Mouse (Mus musculus) hindbrain, embryonic 10.5 days (tissue): Measurements from ENCODE around the gene Adcy5. TPM values are rescaled to one million over a fixed set of nuclear protein-coding genes. Genes with fewer than 3 reads are reported as not detected.

ENCODE experiments used
- DNase-seq: peaks from one replicate; pipeline ENCODE4 v3.0.0-alpha.2; 2017; ENCODE audit warnings: low spot score
- H3K27ac ChIP-seq: fragments of 300-500 bp; sonication (generic); 2 replicates; pipeline ENCODE4 v1.5.1; 2016; ENCODE audit warnings: mild to moderate bottlenecking, moderate library complexity
- H3K27me3 ChIP-seq: fragments of 300-500 bp; sonication (generic); 2 replicates; pipeline ENCODE4 v1.6.1; 2016; ENCODE audit warnings: mild to moderate bottlenecking; ENCODE audit not compliant: poor library complexity, insufficient read depth, severe bottlenecking
- H3K36me3 ChIP-seq: fragments of 300-500 bp; sonication (generic); 2 replicates; pipeline ENCODE4 v1.6.1; 2016; ENCODE audit warnings: mild to moderate bottlenecking, moderate library complexity
- H3K4me1 ChIP-seq: fragments of 300-500 bp; sonication (generic); replicated peaks from 2 replicates; pipeline ENCODE4 v1.6.1; 2016; ENCODE audit warnings: mild to moderate bottlenecking
- H3K4me3 ChIP-seq: fragments of 300-500 bp; sonication (generic); 2 replicates; pipeline ENCODE4 v1.5.1; 2016; ENCODE audit warnings: mild to moderate bottlenecking, moderate library complexity
- H3K9me3 ChIP-seq: fragments of 300-500 bp; sonication (generic); 2 replicates; pipeline ENCODE4 v1.6.1; 2016; ENCODE audit warnings: mild to moderate bottlenecking, moderate library complexity
- WGBS: fragments of 180-500 bp; shearing (Covaris S2); methylation state at CpG from one replicate; pipeline ENCODE4 v1.1.7; 2016; 5-methylcytosine and 5-hydroxymethylcytosine counted together
- polyA plus RNA-seq: library from polyadenylated mRNA; unstranded; fragments of >200 nt; fragmentation: Nextera tagmentation; extraction: Ambion mirVana; gene quantifications from 2 replicates; pipeline ENCODE4 v1.2.1, GENCODE M21; 2016

Adcy5 gene
- polyA plus RNA-seq, 1 experiment from 2014 or later = 1.9 TPM

- H3K27ac ChIP-seq = no peak overlapping the region
- peaks cover 21% of the 10 kb centered on the region for H3K4me1 ChIP-seq
- H3K27me3 ChIP-seq = no peaks in the 10 kb centered on the region
- DNase-seq = no peak
- H3K4me3 ChIP-seq = no peak overlapping the region
- no peaks in the 10 kb centered on the region for H3K9me3 ChIP-seq
- 68% methylated on average over 6 of the region's 6 CpGs for WGBS
- no peaks in the 10 kb centered on the region for H3K36me3 ChIP-seq
Measured at GRCm38 (mm10) chr16:35139416-35139815, 15.3 kb upstream of the Adcy5 start.

DNA sequence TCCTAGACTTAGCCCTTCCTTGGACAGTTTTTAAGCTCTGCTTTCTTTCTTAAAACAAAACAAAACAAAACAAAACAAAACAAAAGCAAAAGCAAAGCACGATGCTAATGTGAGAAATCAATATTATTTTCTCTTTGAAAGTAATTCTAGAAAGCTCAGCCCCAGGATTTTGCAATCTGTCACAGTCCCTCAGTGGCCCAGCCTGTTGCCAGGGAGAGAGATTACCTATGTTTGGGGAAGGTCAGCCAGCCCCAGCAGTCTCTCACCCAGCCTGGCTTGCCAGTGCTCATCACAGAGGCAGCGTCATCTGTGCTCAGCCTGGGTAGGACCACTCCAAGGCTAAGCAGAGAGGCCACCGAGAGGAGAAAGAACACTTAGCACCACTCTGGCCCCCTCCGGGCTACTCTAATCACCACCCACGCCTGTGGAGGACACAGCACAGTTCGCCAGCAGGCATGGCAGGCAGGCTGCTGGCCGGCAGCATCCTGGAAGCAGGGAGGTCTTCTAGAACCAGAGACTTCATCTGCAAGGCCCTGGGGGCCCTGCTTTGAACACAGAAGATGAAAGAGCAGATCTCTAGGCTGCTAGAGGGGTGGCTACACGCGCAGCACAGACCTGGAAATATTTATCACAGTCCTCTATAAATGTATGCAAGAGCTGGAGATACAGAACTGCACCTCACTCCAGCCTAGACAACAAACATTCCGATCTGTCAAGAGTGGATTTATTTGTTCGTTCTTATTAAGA is 14.6 kb upstream of the Adcy5 start:
- Histone ChIP-seq H3K4me3 (no peak overlapping the region), H3K36me3 (no peaks in the 10 kb centered on the region), H3K9me3 (no peaks in the 10 kb centered on the region), H3K27me3 (no peaks in the 10 kb centered on the region), H3K4me1 (peaks cover 21% of the 10 kb centered on the region), H3K27ac (peak overlapping the region; percentile 65)
- WGBS = 24% methylated on average over 11 of the region's 11 CpGs
- DNase-seq = peak; percentile 35

DNA sequence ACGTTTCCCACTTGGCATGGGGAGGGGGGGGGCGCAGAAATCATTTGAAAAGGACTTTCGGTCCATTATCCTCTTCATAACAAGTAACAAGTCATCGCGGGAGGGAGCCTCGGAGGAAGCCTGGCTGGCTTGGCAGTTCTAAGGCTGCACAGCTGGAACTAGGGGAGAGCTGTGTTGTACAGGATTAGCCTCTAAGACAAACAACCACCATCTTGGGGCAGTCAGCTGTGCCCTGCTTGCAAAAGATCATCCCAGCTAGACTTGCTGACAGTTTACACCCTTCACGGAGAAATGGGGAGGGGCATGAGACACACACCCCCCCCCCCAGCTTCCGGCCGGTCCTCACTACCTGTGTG is 14.1 kb upstream of the Adcy5 start:
- Histone ChIP-seq H3K4me3 (no peak overlapping the region), H3K27me3 (no peaks in the 10 kb centered on the region), H3K36me3 (no peaks in the 10 kb centered on the region), H3K9me3 (no peaks in the 10 kb centered on the region), H3K4me1 (peaks cover 21% of the 10 kb centered on the region), H3K27ac (peak overlapping the region; percentile 65; the same call in 1 of the 2 replicates)
- no peak for DNase-seq
- 29% methylated on average over 9 of the region's 9 CpGs for WGBS

GRCm38 (mm10) chr16:35141839-35142238 is 12.8 kb upstream of the Adcy5 start:
- H3K4me1 ChIP-seq = peaks cover 21% of the 10 kb centered on the region
- H3K4me3 ChIP-seq = no peak overlapping the region
- H3K27ac ChIP-seq = no peak overlapping the region
- no peak for DNase-seq
- no peaks in the 10 kb centered on the region for H3K36me3 ChIP-seq
- 81% methylated on average over 8 of the region's 8 CpGs for WGBS
- H3K27me3 ChIP-seq = no peaks in the 10 kb centered on the region
- H3K9me3 ChIP-seq = no peaks in the 10 kb centered on the region

DNA sequence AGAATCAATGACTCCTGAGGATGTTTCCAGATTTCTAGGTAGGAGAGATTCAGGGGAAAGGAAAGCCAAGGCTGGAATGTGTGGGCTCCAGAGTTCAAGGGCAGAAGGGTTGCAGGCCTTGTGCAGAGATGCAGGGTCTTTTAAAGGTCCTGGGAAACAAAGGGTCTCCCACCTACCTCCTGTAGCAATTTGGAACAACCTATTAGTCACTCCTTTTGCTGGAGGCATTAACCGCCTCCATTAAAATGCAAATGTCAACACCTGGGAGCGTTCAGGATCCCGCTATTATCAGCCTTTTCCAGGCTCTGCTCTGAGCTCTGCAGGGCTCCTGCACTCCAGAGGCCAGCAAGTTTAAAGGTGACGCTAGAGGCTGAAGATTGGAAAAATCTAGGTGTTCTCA is 8.5 kb upstream of the Adcy5 start:
- H3K4me3 ChIP-seq = no peak overlapping the region
- DNase-seq = no peak
- H3K9me3 ChIP-seq = peaks cover 6% of the 10 kb centered on the region; the same call in 1 of the 2 replicates
- H3K27me3 ChIP-seq = peaks cover 11% of the 10 kb centered on the region
- 12% methylated on average over 4 of the region's 4 CpGs for WGBS
- H3K36me3 ChIP-seq = no peaks in the 10 kb centered on the region
- H3K27ac ChIP-seq = no peak overlapping the region
- H3K4me1 ChIP-seq = no peaks in the 10 kb centered on the region

- 7% methylated on average over 12 of the region's 12 CpGs for whole genome bisulfite sequencing
- no peaks in the 10 kb centered on the region for H3K9me3 ChIP-seq
- H3K4me3 ChIP-seq = peak overlapping the region; percentile 77; the same call in 1 of the 2 replicates
- DNase-seq = no peak
- no peak overlapping the region for H3K27ac ChIP-seq
- peaks cover 82% of the 10 kb centered on the region for H3K27me3 ChIP-seq
- H3K4me1 ChIP-seq = peaks cover 44% of the 10 kb centered on the region
- no peaks in the 10 kb centered on the region for H3K36me3 ChIP-seq
Measured at GRCm38 (mm10) chr16:35153146-35153755, 1.4 kb upstream of the Adcy5 start.

DNA sequence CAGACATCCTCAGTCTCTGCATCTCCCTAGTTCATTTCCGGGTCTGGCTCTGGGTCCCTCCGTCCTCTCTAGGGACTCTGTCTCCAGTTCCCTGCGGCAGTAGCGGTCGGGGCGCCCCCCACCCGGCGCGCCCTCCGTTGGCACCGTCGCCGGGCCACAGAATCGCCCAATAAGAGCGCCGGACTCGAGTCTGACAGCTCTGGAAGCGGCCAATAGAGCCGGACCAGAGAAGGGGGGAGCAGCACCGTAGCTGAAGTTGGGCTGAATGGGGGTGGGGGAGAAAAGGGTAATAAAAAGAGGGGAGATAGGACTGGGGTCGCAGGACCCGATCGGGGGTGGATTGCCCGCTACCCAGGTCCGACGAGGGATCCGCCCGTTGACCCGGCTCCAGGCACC is 434 bp upstream of the Adcy5 start:
- peaks cover 89% of the 10 kb centered on the region for H3K27me3 ChIP-seq
- WGBS = under 1% methylated on average over 29 of the region's 29 CpGs
- H3K36me3 ChIP-seq = no peaks in the 10 kb centered on the region
- DNase-seq = peak; percentile 64
- H3K27ac ChIP-seq = peak overlapping the region; percentile 86
- no peaks in the 10 kb centered on the region for H3K9me3 ChIP-seq
- H3K4me3 ChIP-seq = peak overlapping the region; percentile 77
- peaks cover 47% of the 10 kb centered on the region for H3K4me1 ChIP-seq

- Histone ChIP-seq H3K36me3 (no peaks in the 10 kb centered on the region), H3K9me3 (no peaks in the 10 kb centered on the region), H3K4me1 (peaks cover 61% of the 10 kb centered on the region), H3K27ac (peak overlapping the region; percentile 86), H3K27me3 (peaks cover 82% of the 10 kb centered on the region), H3K4me3 (peak overlapping the region; percentile 77)
- WGBS = under 1% methylated on average over 84 of the region's 87 CpGs
- peak; percentile 67 for DNase-seq
Measured at GRCm38 (mm10) chr16:35155391-35156305, 971 bp downstream of the Adcy5 start.

DNA sequence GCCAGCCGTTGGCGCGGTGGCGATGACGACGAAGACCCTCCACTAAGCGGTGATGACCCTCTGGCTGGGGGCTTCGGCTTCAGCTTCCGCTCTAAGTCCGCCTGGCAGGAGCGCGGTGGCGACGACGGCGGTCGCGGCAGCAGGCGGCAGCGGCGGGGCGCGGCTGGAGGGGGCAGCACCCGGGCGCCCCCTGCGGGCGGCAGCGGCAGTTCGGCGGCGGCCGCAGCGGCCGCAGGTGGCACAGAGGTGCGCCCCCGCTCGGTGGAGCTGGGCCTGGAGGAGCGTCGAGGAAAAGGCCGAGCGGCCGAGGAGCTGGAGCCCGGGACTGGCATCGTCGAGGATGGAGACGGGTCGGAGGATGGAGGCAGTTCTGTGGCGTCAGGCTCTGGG is 1.6 kb downstream of the Adcy5 start:
- peaks cover 77% of the 10 kb centered on the region for H3K27me3 ChIP-seq
- no peaks in the 10 kb centered on the region for H3K36me3 ChIP-seq
- peak overlapping the region; percentile 77 for H3K4me3 ChIP-seq
- H3K9me3 ChIP-seq = no peaks in the 10 kb centered on the region
- peak overlapping the region; percentile 86 for H3K27ac ChIP-seq
- H3K4me1 ChIP-seq = peaks cover 67% of the 10 kb centered on the region
- DNase-seq = peak; percentile 57
- 3% methylated on average over 48 of the region's 48 CpGs for WGBS

GRCm38 (mm10) chr16:35156832-35157231 is 2.2 kb downstream of the Adcy5 start:
- no peaks in the 10 kb centered on the region for H3K9me3 ChIP-seq
- peaks cover 71% of the 10 kb centered on the region for H3K4me1 ChIP-seq
- peak overlapping the region; percentile 77; the same call in 1 of the 2 replicates for H3K4me3 ChIP-seq
- peaks cover 71% of the 10 kb centered on the region for H3K27me3 ChIP-seq
- no peak overlapping the region for H3K27ac ChIP-seq
- DNase-seq = no peak
- no peaks in the 10 kb centered on the region for H3K36me3 ChIP-seq
- 79% methylated on average over 21 of the region's 21 CpGs for WGBS

DNA sequence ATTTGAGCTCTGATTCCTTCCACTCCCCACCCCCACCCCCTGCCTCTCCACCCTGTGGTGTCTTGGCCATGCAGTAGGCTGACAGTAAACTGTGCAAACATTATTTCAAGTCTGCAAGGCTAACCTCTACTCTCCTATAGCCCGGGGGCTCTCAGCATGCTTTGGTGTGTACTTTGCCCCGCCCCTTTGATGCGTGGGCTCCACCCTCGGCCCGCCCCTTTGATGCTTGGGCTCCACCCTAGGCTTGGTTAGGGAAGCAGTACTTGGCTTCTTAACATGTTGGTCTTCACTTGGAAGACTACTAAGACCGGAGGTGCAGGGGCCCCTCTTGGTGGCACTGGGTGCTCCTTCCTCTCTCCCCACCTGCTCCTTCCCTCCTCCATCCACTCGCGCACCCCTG is 4.9 kb downstream of the Adcy5 start:
- WGBS = 59% methylated on average over 8 of the region's 8 CpGs
- Histone ChIP-seq H3K27ac (no peak overlapping the region), H3K27me3 (peaks cover 44% of the 10 kb centered on the region), H3K9me3 (no peaks in the 10 kb centered on the region), H3K36me3 (no peaks in the 10 kb centered on the region), H3K4me3 (no peak overlapping the region), H3K4me1 (peaks cover 66% of the 10 kb centered on the region)
- DNase-seq = no peak

- DNase-seq = no peak
Measured at GRCm38 (mm10) chr16:35159991-35160390, 5.3 kb downstream of the Adcy5 start.

More at GRCm38 (mm10) chr16:35159991-35160390, 5.3 kb downstream of the Adcy5 start:
- H3K27ac ChIP-seq = no peak overlapping the region
- no peaks in the 10 kb centered on the region for H3K9me3 ChIP-seq
- WGBS = 78% methylated on average over 4 of the region's 4 CpGs
- H3K36me3 ChIP-seq = no peaks in the 10 kb centered on the region
- no peak overlapping the region for H3K4me3 ChIP-seq
- H3K27me3 ChIP-seq = peaks cover 40% of the 10 kb centered on the region
- peaks cover 68% of the 10 kb centered on the region for H3K4me1 ChIP-seq
